Mouse (Mus musculus): ENCODE measurements around the gene Tbc1d25. TPM values are rescaled to one million over a fixed set of nuclear protein-coding genes. Genes with fewer than 3 reads are reported as not detected.
A peak's percentile ranks its signal among the peaks of the same experiment; 100 is the strongest.

The Tbc1d25 gene
- total RNA-seq (2021): 10 to 100 TPM; 16.8 to 18.0 TPM
- long read RNA-seq, experiment 1, transcript Tbc1d25-201 (6 exons, 2,648 nt): major isoform, 15 of 23 reads
- long read RNA-seq, experiment 1, partial matches to known transcripts: 2 of 23 reads
- long read RNA-seq, experiment 1, other reads (novel, unspliced or antisense): 2 of 23 reads
- long read RNA-seq, experiment 2, transcript Tbc1d25-201 (6 exons, 2,648 nt): major isoform, 14 of 20 reads
- long read RNA-seq, experiment 2, partial matches to known transcripts: 1 of 20 reads
- long read RNA-seq, experiment 2, other reads (novel, unspliced or antisense): 3 of 20 reads

DNA sequence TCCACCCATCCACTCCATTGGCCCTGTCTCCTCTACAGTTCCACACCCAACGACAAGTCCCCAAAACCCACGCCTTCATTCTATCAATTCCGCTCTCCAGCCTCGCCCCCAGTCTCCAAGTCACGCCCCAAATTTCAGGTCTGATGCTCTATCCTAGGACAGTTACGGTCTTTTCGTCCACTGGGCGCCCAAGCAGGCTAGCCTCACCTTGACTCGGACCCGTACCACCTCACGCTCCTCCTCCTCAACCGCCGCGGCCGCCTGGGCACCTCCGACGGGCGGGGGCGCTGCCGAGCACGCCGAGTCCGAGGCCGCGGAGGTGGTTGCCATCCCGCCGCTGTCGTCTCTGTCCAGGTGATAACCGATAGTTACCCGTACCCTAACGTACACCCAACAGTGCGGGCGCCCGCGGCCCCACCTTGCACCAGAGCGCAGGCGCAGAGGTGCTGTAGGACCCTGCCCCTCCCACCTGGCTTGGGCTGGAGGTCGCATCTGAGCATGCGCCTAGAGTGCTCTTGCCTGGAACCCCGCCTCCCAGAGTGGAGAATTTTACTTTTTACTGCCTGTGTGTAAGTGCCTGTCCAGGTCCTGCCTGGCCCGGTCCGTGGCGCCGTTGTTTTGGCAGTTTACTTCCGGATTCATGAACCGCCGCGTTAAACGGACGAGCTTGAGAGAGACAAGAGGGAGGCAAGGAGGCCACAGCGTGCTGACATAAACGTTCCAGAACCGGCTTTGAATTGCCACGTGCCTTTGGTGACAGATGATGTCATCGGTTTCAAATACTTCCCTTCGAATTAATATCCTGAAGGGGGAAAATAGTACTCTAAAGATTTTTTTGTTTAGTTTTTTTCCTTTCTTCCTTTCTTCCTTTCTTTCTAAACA lies at the start of gene Tbc1d25:
Gene Tbc1d25, minus strand, starts transcription at position 678 of the 882 bp plus-strand sequence.
- peak; percentile 68 to 77 for DNase-seq (ENCODE audit: low spot score in 2 of 2)

DNA sequence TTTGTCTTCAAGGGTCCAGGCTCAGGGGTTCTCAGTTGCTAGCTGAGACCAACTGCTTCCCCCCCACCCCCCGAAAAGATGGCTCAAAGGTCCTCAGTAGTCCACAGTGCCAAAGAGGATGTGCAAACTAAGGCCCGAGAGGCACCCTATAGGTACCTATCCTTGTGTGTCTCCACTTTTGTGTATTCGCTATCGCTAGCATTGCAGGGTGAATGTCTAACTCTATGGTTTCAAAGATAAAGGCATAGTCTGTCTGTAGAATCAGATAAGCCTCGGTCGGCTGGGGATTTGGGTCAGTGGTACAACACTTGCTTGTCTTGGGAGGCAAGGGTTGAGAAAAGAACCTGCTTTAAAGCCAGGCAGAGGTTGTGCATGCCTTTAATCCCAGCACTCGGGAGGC lies 47.5 kb upstream of the Tbc1d25 start:
- DNase-seq (ENCODE audit: low spot score in 2 of 2): no peak

DNA sequence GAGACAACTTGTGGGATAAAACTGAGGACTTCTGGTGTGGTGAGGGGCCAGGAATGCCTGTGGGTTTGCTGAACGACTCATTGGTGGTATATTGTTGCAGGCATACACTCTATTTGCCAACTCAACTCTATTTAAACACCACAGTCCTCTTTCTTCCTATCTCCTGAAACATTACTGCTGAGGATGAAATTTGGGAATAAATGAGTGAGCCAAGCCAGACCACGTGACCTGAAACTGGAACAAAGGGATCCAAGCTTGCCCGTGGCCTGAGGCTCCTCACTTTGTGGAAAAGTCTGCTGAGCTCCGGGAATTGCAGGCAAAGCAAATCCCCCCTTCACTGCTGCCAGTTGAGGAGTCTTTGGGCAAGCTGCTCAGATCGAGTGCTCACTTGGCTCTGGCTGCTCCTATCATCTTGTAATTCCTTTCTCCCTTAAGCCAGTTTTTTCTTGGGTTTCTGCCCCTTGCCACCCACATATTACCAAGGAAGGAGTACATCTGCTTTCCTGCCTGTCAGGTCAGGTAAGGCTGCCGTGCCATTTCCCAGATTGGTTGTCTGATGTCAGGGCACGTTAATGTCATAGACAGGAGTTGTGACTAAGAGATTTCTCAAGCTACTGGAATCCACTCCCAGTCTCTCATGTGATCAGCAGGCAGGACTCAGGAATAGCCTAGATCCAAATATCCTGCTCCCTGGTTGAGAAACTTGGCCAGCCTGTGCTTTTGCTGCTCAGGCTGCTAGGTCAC lies 46.9 kb upstream of the Tbc1d25 start:
- DNase-seq (ENCODE audit: low spot score in 2 of 2): peak; percentile 12 to 15

DNA sequence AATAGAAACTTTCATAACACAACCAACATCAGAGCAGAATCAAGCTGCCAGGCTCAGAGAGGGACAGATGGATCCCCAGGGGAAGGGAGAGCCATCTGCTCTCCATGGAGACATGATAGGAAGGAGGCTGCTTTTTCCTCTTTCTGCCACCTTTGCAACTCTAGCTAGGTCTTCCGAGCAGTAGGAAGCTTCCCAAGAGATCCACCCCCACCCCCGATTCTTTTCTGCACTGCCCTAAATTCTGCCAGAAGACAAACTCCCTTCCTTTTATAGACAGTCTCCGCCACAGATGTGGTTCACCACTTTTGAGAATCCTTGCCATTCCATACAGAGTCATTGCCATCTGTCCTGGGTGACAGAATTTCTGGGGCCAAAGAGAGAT lies 46.3 kb upstream of the Tbc1d25 start:
- DNase-seq (ENCODE audit: low spot score in 2 of 2): peak; percentile 36 to 58

DNA sequence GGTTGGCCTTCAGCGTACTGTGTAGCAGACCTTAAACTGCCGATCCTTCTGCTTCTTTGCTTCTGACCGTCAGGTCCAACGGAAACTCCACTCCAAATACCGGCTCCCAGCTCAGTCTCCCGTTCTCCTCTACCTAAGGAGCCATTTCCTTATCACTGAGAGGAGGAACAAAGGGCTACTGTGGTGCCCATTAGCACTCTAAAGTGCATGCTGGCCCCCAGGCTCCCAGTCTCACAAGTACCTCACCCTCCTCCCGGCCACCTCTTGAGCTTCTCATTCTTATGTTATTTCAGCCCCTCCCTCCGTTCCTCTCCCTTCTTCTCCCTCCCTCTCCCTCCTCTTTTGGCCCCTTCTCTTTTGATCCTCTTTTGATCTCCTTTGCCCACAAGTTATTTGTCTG lies 43.7 kb upstream of the Tbc1d25 start:
- DNase-seq (ENCODE audit: low spot score in 2 of 2): no peak

DNA sequence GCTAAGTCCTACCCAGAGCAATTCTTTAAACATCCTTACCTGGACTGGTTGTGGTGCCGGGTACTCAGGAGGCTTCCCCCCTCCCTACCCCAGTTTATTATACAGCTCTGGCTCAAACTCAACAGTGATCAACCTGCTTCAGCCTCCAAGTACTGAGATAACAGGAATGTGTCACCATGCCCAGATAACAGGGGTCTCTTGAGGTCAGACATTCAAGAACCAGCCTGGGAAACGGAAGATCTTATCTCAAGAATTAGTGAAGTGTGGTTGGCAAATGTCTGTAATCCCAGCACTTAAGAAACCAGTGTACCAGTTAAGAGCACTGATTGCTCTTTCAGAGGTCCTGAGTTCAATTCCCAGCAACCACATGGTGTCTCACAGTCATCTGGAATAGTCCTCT lies 42.1 kb upstream of the Tbc1d25 start:
- DNase-seq (ENCODE audit: low spot score in 2 of 2): no peak

DNA sequence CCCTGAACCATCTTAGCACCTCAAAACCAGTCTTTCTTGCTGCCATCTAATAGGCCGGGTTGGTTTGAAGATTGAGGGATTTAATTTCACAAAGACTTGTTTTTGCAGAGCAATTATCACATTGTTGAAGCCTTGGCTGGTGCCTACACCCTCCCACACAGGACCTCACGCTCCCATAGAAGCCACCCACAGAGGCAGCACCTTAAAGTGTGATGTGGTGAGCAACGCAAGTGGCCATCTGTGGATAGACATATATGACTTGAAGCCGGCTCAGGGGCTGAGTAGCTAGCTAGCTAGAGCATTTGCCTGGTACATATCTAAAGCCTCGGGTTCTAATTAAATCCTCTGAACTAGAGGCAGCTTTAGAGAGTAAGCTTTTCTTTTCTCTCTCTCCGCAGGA lies 41.4 kb upstream of the Tbc1d25 start:
- peak; percentile 43 to 53 for DNase-seq (ENCODE audit: low spot score in 2 of 2)

DNA sequence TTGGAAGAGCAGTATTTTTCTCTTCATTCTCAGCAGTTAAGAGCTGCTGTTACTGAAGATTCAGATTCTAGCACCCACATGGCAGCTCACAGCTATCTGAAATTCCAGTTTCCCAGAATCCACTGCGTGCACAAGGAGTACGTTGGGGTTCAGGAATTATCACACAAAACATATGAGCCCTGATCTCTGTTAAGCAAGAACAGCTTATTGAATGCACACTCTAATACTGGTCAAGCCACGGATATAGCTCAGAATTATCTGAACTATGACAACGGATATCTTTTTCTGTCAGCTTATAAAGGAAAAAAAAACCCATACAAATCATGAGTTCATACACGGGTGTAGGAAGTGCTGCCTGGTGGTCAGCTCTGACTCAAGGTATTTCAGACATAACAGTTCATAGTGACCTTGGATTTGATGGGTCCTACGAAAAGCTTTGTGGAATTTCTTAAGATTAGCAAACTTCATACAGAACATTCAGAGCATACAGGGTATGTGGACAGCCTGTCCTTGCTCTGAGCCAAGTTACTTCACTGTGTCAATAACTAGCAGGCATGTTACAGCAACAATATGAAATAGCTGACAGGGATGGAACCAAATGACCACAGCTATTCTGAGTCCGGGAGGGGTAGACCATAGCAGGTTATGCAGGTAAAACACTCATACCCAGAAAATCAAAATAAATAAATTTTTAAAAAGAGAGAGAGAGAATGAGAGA lies 35.7 kb upstream of the Tbc1d25 start:
- no peak for DNase-seq (ENCODE audit: low spot score in 2 of 2)

DNA sequence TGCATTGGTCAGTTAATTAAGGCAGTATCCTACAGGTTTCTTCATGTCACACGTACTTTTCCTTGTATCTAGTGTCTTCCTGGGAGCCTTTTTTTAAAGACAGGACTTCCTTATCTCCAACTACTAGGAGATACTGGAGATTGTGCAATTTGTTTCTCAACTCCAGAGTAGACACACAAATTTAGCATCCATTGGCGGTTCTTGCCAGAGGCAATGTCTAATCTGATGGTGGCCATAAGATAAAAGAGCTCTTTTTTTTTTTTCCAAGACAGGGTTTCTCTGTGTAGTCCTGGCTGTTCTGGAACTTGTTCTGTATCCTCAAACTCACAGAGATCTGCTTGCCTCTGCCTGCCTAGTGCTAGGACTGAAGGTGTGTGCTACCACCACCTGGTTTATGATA lies 33.7 kb upstream of the Tbc1d25 start:
- DNase-seq (ENCODE audit: low spot score in 2 of 2): no peak

DNA sequence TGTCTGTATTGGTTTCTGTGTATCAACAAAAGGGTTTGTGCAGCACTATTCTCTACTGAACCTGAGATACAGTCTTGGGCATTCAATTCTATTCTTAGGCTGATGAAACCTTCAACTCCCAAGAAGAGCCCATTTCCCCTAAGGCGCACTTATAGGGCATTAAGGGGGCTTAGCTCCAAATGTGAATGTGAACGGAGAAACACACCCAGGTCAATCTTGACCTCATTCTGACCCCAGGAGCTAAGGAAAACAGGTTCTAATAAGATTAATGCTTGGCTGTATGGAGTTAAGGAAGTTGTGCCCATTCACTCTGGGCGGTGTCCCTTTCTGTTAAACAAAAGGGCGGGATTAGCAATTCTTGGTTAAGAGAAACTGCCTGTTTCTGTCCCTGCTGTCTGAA lies 31.2 kb upstream of the Tbc1d25 start:
- no peak for DNase-seq (ENCODE audit: low spot score in 2 of 2)

DNA sequence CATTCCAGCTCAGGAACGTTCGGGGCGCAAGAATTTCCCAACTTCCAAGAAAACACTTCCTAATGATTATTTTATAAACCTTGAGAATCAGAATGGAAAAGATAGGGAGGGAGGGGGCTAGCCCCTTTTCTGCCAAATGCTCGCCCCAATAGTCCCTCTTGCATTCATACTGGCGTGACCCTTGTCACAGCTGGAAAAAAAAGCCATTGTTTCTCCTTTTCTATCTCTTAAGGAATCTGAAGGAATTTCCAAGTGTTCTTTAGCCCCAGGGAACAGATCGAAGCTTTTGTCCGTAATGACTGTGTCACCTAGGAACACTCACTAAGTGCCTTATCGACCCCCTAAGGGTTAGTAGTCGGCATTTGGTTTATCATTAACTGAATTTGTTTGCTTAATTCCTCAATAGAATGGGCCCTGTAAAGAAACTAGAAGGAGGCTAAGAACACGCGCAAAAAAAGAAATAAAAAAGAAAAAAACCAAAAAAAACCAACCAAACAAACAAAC lies 30.8 kb upstream of the Tbc1d25 start:
- no peak for DNase-seq (ENCODE audit: low spot score in 2 of 2)

DNA sequence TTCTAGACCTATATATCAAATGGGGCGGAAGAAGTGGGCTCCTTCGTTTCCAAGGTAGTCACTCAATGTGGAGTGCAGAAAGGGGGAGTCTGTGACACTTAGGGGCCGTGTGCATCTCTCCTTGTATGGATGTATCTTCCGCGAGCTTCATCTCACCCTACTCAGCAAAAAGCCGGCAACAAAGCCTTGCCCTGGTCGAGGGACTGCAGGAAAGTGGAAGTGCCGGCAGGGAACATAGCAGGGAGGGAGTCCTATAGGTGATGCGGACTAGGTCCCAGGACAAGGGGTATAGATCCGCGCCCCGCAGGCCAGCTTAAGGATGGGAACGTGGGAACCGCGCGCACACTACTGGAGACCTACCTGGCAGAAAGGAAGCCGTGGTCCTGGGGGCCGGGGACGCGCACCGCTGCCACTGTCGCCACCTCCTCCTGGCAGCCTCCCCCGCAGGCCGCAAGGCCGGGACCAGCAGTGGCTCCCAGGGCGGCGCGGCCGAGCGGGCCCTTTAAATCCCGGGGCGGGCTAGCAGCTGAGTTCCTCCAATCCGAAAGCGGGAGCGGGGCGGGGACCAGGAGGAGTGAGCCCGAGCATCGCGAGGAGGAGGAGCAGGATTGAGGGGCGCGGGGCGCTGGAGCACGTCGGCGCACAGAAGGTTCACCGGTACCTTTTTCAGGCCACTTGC lies 30.2 kb upstream of the Tbc1d25 start, which contains the start of gene Porcn:
Gene Porcn, minus strand, starts transcription at position 511 of the 679 bp plus-strand sequence.
- DNase-seq (ENCODE audit: low spot score in 2 of 2): peak; percentile 75 to 84

DNA sequence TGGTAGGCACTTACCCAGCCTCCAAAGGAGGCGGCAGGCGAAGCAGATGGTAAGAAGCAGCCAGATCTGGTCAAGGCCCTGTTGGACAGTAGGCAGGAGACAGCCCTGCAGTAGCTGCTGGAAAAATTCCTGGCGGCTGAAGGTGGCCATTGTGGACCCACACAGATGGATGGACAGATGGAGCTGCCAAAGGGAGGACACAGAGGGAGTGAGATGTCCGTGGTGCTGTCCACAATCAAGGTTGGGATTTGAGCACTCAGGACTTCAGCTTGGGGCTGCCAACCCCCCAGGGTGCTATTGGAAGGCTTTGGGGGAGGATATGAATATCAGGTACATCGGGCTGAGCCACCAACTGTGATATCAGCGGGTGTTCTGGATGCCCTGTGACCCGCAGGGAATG lies 29.6 kb upstream of the Tbc1d25 start:
- peak; percentile 12 to 53 for DNase-seq (ENCODE audit: low spot score in 2 of 2)

DNA sequence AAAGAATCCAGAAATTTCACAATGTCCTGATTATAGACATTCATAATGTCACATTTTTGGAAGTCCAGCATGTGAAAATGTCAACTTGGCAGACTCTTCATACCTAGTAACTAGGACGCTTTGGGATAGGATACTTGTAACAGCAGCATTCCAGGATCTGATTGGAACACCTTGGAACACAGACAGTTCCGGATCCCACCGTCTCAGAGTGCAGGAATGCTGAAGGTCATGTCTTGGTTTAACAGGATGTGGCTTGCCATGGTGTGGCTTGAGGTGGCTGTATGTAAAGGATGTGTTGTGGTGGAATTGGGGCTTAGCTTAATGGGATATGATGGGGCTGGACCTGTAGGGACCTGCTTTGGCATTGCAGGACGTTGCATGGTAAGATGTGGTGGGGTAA lies 29.1 kb upstream of the Tbc1d25 start:
- DNase-seq (ENCODE audit: low spot score in 2 of 2): no peak

DNA sequence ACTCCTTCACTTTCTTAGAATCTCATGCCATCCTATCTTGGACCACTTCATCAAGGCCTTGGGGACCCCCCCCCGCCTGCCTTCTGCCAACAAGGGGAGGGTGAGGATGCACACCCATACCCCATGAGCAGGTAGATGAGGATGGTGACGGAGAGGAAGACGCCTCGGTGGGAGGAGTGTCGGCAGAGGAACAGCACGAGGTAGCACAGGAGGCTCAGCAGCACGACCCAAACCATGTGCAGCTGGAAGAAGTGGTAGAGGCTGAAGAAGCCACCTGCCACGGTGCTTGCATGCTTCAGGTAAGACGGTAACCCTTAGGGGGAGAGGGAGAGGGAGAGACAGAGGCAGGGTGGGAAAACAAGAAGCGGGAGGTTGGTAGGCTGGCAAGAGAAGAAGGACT lies 28.1 kb upstream of the Tbc1d25 start:
- DNase-seq (ENCODE audit: low spot score in 2 of 2): no peak

DNA sequence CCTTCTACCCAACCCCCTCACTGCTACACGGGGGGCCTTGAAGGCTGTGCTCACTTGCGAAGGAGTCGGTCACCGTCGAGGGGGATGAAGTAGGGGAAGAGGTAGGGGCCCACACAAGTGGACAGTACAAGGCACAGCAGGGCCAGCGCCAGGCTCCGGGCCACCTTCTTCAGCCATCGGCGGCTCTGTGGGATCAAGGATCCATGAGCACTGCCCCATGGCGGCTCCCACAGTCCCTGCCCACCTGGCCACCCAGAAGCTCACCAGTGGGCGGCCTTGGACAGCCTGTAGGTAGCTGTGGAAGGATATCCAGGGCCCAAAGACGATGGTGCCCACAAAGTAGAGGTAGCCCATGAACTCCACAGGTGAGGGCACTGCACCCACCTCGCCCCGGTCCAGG lies 27.1 kb upstream of the Tbc1d25 start:
- DNase-seq (ENCODE audit: low spot score in 2 of 2): no peak

DNA sequence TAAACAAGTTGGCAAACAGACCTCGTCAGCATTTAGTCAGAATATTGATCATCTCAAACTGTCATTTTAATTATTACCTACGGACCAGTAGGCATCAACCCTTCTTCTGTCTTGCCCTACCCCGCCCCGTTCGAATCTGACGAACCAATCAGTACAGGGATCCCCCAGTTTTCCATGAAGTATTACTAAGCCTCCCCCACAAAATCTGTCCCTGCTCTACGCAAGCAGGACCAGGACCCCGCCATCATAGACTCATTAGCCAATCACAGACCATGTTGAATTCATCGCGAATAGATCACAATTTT lies 17.4 kb upstream of the Tbc1d25 start, which contains the start of gene Ebp:
Gene Ebp, minus strand, starts transcription at position 94 of the 305 bp plus-strand sequence.
- peak; percentile 22 to 37 for DNase-seq (ENCODE audit: low spot score in 2 of 2)

DNA sequence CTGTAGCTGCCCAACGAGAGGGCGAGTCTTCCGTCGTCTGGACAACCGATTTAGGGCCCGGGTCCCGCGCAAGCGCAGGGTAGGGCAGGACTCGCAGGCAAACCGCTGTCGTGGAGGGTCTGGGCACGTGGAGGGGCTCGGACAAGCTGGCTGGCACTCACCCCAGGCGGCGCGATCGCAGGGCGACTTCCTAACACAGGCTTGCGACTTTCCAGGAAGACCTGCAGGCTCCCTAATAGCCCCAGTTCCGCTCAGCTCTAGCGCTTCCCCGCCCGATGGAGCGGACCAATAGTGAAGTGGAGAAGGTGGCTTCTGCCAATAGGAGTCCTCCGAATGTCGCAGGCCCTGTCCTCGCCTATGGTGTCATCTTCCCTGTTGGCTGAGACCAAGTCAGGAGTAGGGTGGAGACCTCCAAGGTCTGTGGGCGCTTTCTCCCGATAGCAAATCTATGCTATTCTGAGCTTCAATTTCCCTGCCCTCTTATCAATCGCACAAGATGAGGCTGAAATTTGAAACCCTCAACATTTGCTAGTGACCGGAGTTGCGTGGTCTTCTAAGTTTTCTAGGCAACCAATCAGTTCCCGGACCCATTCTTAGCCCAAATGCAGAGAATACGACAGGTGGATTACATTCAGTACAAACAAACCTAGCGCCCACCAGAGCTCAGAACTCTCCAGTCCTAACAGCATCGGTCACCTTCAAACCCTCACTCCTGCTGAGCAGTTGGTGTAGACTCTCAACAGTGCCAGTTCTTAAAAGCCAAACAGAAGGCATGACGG lies 16.8 kb upstream of the Tbc1d25 start:
- peak; percentile 67 to 77 for DNase-seq (ENCODE audit: low spot score in 2 of 2)

DNA sequence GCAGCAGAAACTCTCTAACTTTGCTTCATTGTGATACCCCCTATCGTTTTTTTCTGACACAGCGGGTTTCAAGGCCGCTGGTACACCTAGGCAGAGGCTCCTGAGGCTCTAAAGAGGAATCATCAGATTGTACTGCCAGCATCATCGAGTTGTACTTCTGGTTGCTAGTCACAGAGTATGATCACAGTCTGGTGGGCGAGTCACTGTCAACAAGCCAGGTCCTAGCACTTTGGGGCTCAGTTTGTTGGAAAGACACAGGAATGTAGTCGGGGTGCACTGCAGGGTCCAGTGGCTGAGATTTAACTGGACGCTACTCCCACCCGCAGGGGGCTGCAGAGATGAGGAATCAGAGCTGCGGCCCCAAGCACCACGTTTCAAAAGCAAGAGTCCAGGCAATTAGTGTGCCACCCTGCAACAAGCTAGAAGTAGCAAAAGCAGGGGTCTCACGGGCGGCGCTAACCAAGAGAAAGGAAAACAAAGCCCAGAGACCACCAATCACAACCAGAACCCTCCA lies 16.2 kb upstream of the Tbc1d25 start:
- peak in 1 of 2 experiments; percentile 12 for DNase-seq (ENCODE audit: low spot score in 2 of 2)

All from left cerebral cortex, adult 18-20 months (tissue).